Mouse (Mus musculus): ENCODE results near the gene Lrrc7. TPM values are rescaled to one million over a fixed set of nuclear protein-coding genes. Genes with fewer than 3 reads are reported as not detected.

Lrrc7 gene
- polyA plus RNA-seq (2015; fragmentation: Nextera tagmentation; extraction: Ambion mirVana), result 12.2 and 12.8 TPM in 2 replicates

- ATAC-seq (ENCODE audit: low FRiP score, low read depth), result peak; percentile 82
- WGBS, result under 1% methylated on average over 28 of the region's 28 CpGs
- Histone ChIP-seq H3K9ac (peak within 1 kb of the TSS; percentile 98), H3K27ac (replicated peaks) (peak within 1 kb of the TSS; percentile 98), H3K4me3 (peak within 1 kb of the TSS; percentile 98), H3K9me3 (no peaks in the 10 kb centered on the region), H3K4me1 (replicated peaks) (peaks cover 9% of the 10 kb centered on the region; the same call in 1 of the 2 replicates), H3K36me3 (no peaks in the 10 kb centered on the region), H3K27me3 (no peaks in the 10 kb centered on the region), H3K4me2 (peak within 1 kb of the TSS; percentile 67)
These were observed at the start of gene Lrrc7 for GRCm38 (mm10) chr3:158561987-158562360. Gene Lrrc7, minus strand, starts transcription at chr3:158562221.

GRCm38 (mm10) chr3:158607065-158607464 lies 45.0 kb upstream of the Lrrc7 start:
- Histone ChIP-seq H3K4me3 (no peak overlapping the region), H3K36me3 (no peaks in the 10 kb centered on the region), H3K9me3 (no peaks in the 10 kb centered on the region), H3K4me2 (no peak overlapping the region), H3K27ac (replicated peaks) (no peak overlapping the region), H3K27me3 (no peaks in the 10 kb centered on the region), H3K9ac (no peak overlapping the region), H3K4me1 (replicated peaks) (no peaks in the 10 kb centered on the region)
- WGBS, result 40% methylated on average over 1 of the region's 1 CpGs
- ATAC-seq (ENCODE audit: low FRiP score, low read depth), result no peak

GRCm38 (mm10) chr3:158605274-158605673 lies 43.3 kb upstream of the Lrrc7 start:
- Histone ChIP-seq H3K9ac (no peak overlapping the region), H3K4me3 (no peak overlapping the region), H3K27me3 (no peaks in the 10 kb centered on the region), H3K36me3 (no peaks in the 10 kb centered on the region), H3K27ac (replicated peaks) (no peak overlapping the region), H3K4me2 (no peak overlapping the region), H3K4me1 (replicated peaks) (no peaks in the 10 kb centered on the region), H3K9me3 (no peaks in the 10 kb centered on the region)
- ATAC-seq (ENCODE audit: low FRiP score, low read depth), result no peak

GRCm38 (mm10) chr3:158561256-158561986 lies 600 bp downstream of the Lrrc7 start:
- peak overlapping the region; percentile 98 for H3K4me3 ChIP-seq
- no peaks in the 10 kb centered on the region for H3K27me3 ChIP-seq
- under 1% methylated on average over 46 of the region's 55 CpGs for WGBS
- H3K27ac ChIP-seq (replicated peaks), result peak overlapping the region; percentile 98
- peak; percentile 78 for ATAC-seq (ENCODE audit: low FRiP score, low read depth)
- peak overlapping the region; percentile 98 for H3K9ac ChIP-seq
- H3K4me2 ChIP-seq, result peak overlapping the region; percentile 67
- no peaks in the 10 kb centered on the region for H3K36me3 ChIP-seq
- peaks cover 9% of the 10 kb centered on the region; the same call in 1 of the 2 replicates for H3K4me1 ChIP-seq (replicated peaks)
- H3K9me3 ChIP-seq, result no peaks in the 10 kb centered on the region

GRCm38 (mm10) chr3:158560891-158561255 lies 1.1 kb downstream of the Lrrc7 start:
- Histone ChIP-seq H3K4me3 (peak overlapping the region; percentile 98), H3K36me3 (no peaks in the 10 kb centered on the region), H3K9me3 (no peaks in the 10 kb centered on the region), H3K4me2 (peak overlapping the region; percentile 67), H3K27ac (replicated peaks) (peak overlapping the region; percentile 98), H3K4me1 (replicated peaks) (peaks cover 12% of the 10 kb centered on the region), H3K9ac (peak overlapping the region; percentile 98), H3K27me3 (no peaks in the 10 kb centered on the region)
- peak; percentile 39 for ATAC-seq (ENCODE audit: low FRiP score, low read depth)
- whole genome bisulfite sequencing, result under 1% methylated on average over 16 of the region's 16 CpGs

GRCm38 (mm10) chr3:158559691-158560650 lies 2.0 kb downstream of the Lrrc7 start:
- Histone ChIP-seq H3K4me2 (peak overlapping the region; percentile 67), H3K9ac (peak overlapping the region; percentile 98), H3K9me3 (no peaks in the 10 kb centered on the region), H3K27me3 (no peaks in the 10 kb centered on the region), H3K27ac (replicated peaks) (peak overlapping the region; percentile 98), H3K4me1 (replicated peaks) (peaks cover 12% of the 10 kb centered on the region), H3K4me3 (peak overlapping the region; percentile 98), H3K36me3 (no peaks in the 10 kb centered on the region)
- ATAC-seq (ENCODE audit: low FRiP score, low read depth), result peak; percentile 45
- 2% methylated on average over 18 of the region's 18 CpGs for WGBS

GRCm38 (mm10) chr3:158559131-158559658 lies 2.8 kb downstream of the Lrrc7 start:
- Histone ChIP-seq H3K4me3 (peak overlapping the region; percentile 98), H3K4me2 (peak overlapping the region; percentile 67), H3K4me1 (replicated peaks) (peaks cover 12% of the 10 kb centered on the region), H3K27me3 (no peaks in the 10 kb centered on the region), H3K9me3 (no peaks in the 10 kb centered on the region), H3K36me3 (no peaks in the 10 kb centered on the region), H3K27ac (replicated peaks) (peak overlapping the region; percentile 98), H3K9ac (peak overlapping the region; percentile 98)
- WGBS, result 14% methylated on average over 5 of the region's 5 CpGs
- ATAC-seq (ENCODE audit: low FRiP score, low read depth), result no peak; the same call in 1 of the 2 replicates

GRCm38 (mm10) chr3:158558631-158559030 lies 3.4 kb downstream of the Lrrc7 start:
- Histone ChIP-seq H3K4me1 (replicated peaks) (peaks cover 12% of the 10 kb centered on the region), H3K9me3 (no peaks in the 10 kb centered on the region), H3K36me3 (no peaks in the 10 kb centered on the region), H3K27ac (replicated peaks) (no peak overlapping the region; the same call in 1 of the 2 replicates), H3K4me2 (peak overlapping the region; percentile 67), H3K27me3 (no peaks in the 10 kb centered on the region), H3K9ac (0 out of 2 replicates have a peak overlapping the region, but pooled peaks have one; percentile 98), H3K4me3 (peak overlapping the region; percentile 98)
- ATAC-seq (ENCODE audit: low FRiP score, low read depth), result no peak

GRCm38 (mm10) chr3:158554280-158554679 lies 7.7 kb downstream of the Lrrc7 start:
- Histone ChIP-seq H3K36me3 (no peaks in the 10 kb centered on the region), H3K4me3 (no peak overlapping the region), H3K27me3 (no peaks in the 10 kb centered on the region), H3K4me1 (replicated peaks) (peaks cover 6% of the 10 kb centered on the region), H3K4me2 (no peak overlapping the region), H3K27ac (replicated peaks) (no peak overlapping the region), H3K9ac (no peak overlapping the region), H3K9me3 (no peaks in the 10 kb centered on the region)
- ATAC-seq (ENCODE audit: low FRiP score, low read depth), result no peak

- WGBS, result 85% methylated on average over 5 of the region's 5 CpGs
- H3K27ac ChIP-seq (replicated peaks), result no peak overlapping the region
- no peak overlapping the region for H3K9ac ChIP-seq
- H3K27me3 ChIP-seq, result no peaks in the 10 kb centered on the region
- H3K36me3 ChIP-seq, result no peaks in the 10 kb centered on the region
- ATAC-seq (ENCODE audit: low FRiP score, low read depth), result no peak
- no peak overlapping the region for H3K4me2 ChIP-seq
- H3K9me3 ChIP-seq, result no peaks in the 10 kb centered on the region
- peaks cover 6% of the 10 kb centered on the region; the same call in 1 of the 2 replicates for H3K4me1 ChIP-seq (replicated peaks)
- H3K4me3 ChIP-seq, result no peak overlapping the region
These were observed 9.9 kb downstream of the Lrrc7 start for GRCm38 (mm10) chr3:158552105-158552504.

- Histone ChIP-seq H3K4me1 (replicated peaks) (0 out of 2 replicates have a peak, but pooled peaks cover 3% of the 10 kb centered on the region), H3K4me3 (no peak overlapping the region), H3K9ac (no peak overlapping the region), H3K27ac (replicated peaks) (no peak overlapping the region), H3K36me3 (no peaks in the 10 kb centered on the region), H3K9me3 (no peaks in the 10 kb centered on the region), H3K27me3 (no peaks in the 10 kb centered on the region), H3K4me2 (no peak overlapping the region)
- ATAC-seq (ENCODE audit: low FRiP score, low read depth), result no peak
- WGBS, result 80% methylated on average over 3 of the region's 3 CpGs
These were observed 18.5 kb downstream of the Lrrc7 start for GRCm38 (mm10) chr3:158543481-158543880.

- Histone ChIP-seq H3K27me3 (no peaks in the 10 kb centered on the region), H3K4me1 (replicated peaks) (no peaks in the 10 kb centered on the region), H3K27ac (replicated peaks) (no peak overlapping the region), H3K4me3 (no peak overlapping the region), H3K9ac (no peak overlapping the region), H3K36me3 (no peaks in the 10 kb centered on the region), H3K4me2 (no peak overlapping the region), H3K9me3 (no peaks in the 10 kb centered on the region)
- no peak for ATAC-seq (ENCODE audit: low FRiP score, low read depth)
- WGBS, result 75% methylated on average over 2 of the region's 2 CpGs
These were observed 29.2 kb downstream of the Lrrc7 start for GRCm38 (mm10) chr3:158532859-158533258.
